Mouse (Mus musculus) liver, postnatal 0 days (tissue): ENCODE results near the gene Hdac9.

Source experiments
- CTCF ChIP-seq: sonication (generic); IDR thresholded peaks from 2 replicates; pipeline ENCODE4 v1.5.1; 2016; ENCODE audit warnings: antibody characterized with exemption, low read depth
- EP300 ChIP-seq: IDR thresholded peaks from 2 replicates; pipeline ENCODE4 v1.6.1; 2016; ENCODE audit warnings: antibody characterized with exemption, low read depth, mild to moderate bottlenecking

DNA sequence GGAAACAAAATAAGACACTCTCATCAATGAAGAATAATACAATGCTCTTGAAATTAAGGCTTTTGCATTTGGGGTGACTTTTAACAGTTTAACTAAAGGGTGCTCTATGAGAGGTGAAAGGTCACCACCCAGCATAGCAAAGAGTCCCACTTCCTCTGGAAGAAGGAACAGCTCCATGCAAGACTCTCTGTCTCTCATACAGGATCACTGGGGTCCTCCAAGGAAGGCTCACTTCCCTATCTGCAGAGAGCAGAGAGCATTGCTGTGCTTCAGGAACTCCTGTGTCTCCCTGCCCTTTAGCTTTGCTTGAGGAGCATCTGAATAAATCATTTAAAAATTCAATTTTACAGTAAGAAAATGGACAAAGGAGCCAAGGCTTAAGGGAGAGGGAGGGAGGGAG lies 129.5 kb downstream of the Hdac9 start:
- no peak for TF ChIP-seq CTCF
- TF ChIP-seq EP300: no peak
